Mouse (Mus musculus): ENCODE measurements around the gene Sh3d21.

Gene Sh3d21

DNA sequence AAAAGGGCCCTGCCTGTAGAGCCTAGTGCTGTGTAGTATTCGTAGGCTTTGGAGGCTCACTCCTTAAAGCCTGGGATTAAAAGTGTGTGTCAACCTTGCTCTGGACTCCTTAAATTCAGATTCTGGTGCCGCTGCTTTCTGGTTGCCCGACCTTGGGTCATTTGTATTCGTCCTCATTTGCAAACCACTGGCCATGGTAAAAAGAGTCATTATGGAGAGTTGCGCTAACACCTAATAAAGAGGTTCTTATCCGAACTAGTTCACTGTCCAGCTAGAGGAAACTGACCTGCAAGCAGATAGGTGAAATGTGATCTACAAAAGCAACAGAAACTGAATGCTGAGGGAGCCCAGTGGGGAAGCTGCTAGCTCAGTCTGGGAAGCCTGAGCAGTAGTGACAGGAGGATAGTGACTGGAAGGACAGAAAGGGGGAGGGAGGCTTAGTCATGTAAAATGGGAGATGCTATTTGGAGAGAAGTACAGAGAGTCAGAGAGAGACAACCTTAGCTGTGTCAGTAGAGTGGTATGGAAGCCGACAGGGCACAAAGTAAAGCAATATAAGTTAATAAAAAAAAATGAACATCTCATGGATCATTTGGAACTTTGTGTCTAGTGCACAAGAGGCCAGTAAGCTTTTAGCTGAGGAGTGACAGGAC, 58.0 kb downstream of the Sh3d21 start:
- no peak for DNase-seq

DNA sequence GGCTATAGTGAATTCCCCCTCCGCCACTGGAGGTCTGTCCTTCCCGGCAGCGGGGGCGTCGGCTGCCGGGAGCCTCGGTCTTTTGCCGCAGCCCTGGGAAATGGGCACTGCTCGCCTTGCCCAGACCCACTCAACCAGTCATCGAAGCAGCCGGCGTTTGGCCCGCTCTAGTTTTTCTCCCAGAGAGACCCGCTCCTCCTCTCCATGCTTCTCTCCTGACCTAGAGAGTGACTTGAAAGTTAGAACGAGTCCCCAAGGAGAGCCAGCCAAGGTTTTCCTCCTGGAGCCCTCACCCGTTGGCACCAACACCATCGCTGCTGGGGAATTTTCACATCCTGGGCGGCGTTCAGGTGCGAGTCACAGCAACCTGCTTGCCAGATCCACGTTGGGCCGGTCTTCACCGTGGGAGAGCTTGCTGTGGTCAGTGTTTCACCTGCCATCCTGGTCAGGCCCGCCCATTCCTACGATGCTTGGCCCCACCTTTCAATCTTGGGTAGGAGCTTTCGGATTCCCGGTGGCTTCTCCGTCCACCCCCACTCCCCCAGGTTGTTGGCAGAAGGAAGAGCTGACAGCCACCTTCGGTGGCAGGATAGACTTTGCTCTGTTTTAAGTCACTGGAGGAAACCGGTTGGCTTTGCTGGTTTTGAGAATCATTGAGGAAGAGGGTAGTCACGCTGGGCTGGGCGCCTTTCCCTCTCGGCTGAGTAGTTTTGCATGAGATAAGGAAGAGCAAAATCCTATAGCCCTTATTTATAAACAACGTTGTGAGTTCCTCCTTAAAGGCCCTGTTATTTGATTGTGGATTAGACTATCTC, 58.8 kb downstream of the Sh3d21 start:
- DNase-seq, result peak; percentile 88 to 93

DNA sequence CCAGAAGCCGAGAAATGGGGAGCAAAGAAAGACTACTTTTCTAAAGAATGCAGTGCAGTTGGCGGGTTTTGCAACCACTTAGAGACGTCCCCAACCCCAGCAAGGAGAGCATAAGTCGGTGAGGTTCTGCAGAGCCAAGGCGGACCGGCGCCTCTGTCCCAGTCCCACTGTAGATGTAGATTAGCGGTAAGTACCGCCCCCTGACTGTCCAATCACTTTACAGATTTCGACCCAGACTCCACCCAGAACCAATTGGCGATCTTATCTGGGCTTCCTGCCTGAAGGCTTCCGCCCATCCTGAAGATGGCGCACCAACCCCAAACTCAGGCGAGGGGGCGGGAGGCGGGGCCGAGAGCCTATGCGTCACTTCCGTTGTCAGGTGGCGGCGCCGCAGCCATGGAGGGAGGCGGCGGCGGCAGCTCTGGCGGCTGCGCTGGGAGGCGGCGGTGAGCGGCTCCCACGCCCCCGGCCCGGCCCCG, 59.7 kb downstream of the Sh3d21 start, which contains the start of gene Stk40:
TSS of gene Stk40 (plus strand) at position 368 of the 479 bp plus-strand sequence.
- DNase-seq, result peak; percentile 97 to 98

DNA sequence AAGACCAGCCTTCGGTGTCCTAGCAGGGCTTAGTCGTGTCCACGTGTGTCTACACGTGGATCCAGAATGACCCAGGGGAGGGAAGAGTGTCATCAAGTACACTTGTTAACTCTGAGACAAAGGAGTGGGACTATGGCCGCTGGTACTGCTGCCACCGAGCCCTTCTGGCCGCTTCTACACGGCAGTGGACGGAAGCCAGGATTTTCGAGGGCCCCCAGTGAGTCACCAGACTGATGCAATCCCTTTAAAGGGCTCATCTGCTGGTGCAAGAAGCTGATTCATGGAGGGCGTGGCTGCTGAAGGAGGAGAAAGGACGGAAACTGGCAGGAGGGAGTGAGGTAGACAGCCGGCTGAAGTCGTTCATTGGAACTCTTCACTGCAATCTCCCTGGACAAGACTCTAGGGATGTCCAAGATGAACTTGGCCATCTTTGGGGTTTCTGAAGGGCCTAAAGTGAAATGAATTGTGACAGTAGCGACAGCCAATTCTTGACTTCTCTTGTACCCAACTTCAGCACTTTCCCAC, 60.2 kb downstream of the Sh3d21 start:
- peak; percentile 86 to 93 for DNase-seq

DNA sequence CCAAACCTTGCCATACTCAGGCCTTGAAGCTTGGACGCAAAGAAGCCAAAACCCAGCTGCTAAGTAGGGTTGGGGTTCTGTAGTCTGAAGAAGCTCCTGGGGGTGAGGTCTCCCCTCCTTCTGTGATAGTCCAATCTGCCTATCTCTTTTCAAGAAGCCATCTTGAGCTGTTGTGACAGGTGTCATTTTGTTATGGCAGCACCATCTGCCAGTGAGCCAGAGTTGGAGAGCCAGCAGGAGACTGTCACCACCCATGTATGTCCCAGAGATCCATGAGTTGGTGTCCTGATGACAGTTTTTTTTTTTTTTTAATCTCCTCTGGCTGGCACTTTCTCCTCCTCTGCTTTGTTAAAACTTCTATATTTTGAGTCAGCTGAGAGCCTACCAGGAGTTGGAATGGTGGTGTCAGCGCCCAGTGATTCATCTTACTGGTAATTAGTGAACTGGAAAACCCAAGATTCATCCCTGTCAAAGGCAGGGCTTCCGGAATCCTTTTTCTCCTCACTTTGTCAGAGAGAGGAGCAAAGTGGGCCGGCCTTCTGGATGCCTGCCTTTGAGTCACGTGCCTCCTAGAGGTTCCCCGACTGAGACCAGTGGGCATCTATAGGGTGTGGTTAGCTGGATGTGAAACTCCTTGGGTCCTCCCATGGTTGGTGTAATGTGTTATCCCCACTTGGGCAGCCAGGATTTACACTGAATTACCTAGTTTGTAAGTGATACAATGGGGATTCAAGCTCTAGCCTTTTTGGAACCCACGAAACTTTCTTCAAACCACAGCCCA, 61.0 kb downstream of the Sh3d21 start:
- peak; percentile 47 to 57 for DNase-seq

DNA sequence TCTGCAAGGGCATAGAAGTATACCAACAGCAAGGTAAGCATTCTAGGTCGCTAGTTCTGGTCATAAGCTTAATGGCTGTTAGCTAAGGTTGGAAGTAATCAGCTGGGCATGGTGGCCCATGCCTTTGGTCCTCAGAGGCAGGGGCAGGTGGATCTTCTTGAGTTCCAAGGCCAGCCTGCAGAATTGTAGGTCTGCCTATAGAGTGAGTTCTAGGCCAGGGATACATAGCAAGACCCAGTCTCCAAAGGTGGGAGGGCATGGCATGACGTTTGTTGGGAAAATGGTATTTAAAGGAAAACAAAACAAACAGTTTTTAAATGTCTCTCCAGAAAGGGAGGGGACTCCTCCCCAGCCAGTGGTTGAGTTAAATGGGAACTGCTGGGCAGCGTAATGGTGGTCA, 62.5 kb downstream of the Sh3d21 start:
- DNase-seq, result no peak
